Mouse (Mus musculus) thymus, adult 2 months (tissue): ENCODE results near the gene Rab23. TPM values are rescaled to one million over a fixed set of nuclear protein-coding genes. Genes with fewer than 3 reads are reported as not detected.
A peak's percentile ranks its signal among the peaks of the same experiment; 100 is the strongest.

ENCODE experiments used
- DNase-seq: peaks from one replicate; pipeline ENCODE4 v3.0.0; 2021
- H3K27ac ChIP-seq: fragments of 200-500 bp; 2 replicates; pipeline ENCODE4 v1.5.1; 2012; ENCODE audit warnings: low read length, control low read depth; ENCODE audit not compliant: control insufficient read depth, insufficient read depth
- H3K27me3 ChIP-seq: fragments of 200-500 bp; 2 replicates; pipeline ENCODE4 v1.6.1; 2012; ENCODE audit warnings: mild to moderate bottlenecking, low read length, moderate library complexity, mixed read lengths; ENCODE audit not compliant: control insufficient read depth, insufficient read depth
- H3K36me3 ChIP-seq: fragments of 200-500 bp; 2 replicates; pipeline ENCODE4 v1.6.1; 2012; ENCODE audit warnings: mild to moderate bottlenecking, low read length, moderate library complexity; ENCODE audit not compliant: control insufficient read depth, insufficient read depth
- H3K4me1 ChIP-seq: fragments of 200-500 bp; replicated peaks from 2 replicates; pipeline ENCODE4 v1.6.1; 2012; ENCODE audit warnings: low read length; ENCODE audit not compliant: control insufficient read depth, insufficient read depth
- H3K4me3 ChIP-seq: fragments of 200-500 bp; 2 replicates; pipeline ENCODE4 v1.5.1; 2012; ENCODE audit warnings: mild to moderate bottlenecking, low read length, control low read depth, moderate library complexity; ENCODE audit not compliant: control insufficient read depth, insufficient read depth
- CTCF ChIP-seq: fragments of 200-500 bp; IDR thresholded peaks from 2 replicates; pipeline ENCODE4 v1.5.1; 2012; ENCODE audit warnings: mild to moderate bottlenecking, control low read depth, low read length, moderate library complexity, borderline replicate concordance; ENCODE audit not compliant: control insufficient read depth, poor library complexity, insufficient read depth; ENCODE audit errors: extremely low read depth
- POLR2A ChIP-seq: fragments of 200-500 bp; IDR thresholded peaks from 2 replicates; pipeline ENCODE4 v1.6.1; 2012; ENCODE audit warnings: mild to moderate bottlenecking, low read length, control low read depth, moderate library complexity; ENCODE audit not compliant: control insufficient read depth, poor library complexity, insufficient read depth; ENCODE audit errors: extremely low read depth
- WGBS: fragments of 180-500 bp; shearing (Covaris S2); methylation state at CpG from one replicate; pipeline ENCODE4 v1.1.7; 2018; 5-methylcytosine and 5-hydroxymethylcytosine counted together
- polyA plus RNA-seq: library from polyadenylated mRNA; depleted of rRNA; stranded (reverse); fragments of >200 nt; gene quantifications from 2 replicates; pipeline ENCODE4 v1.2.3, GENCODE M21; 2012

Gene Rab23
- polyA plus RNA-seq, 1 experiment = 3.4 TPM

GRCm38 (mm10) chr1:33754965-33755735 lies 35.5 kb downstream of the Rab23 start:
- H3K4me1 ChIP-seq = peaks cover 13% of the 10 kb centered on the region; the same call in 1 of the 2 replicates
- no peak for TF ChIP-seq CTCF
- no peak overlapping the region for H3K27ac ChIP-seq
- no peaks in the 10 kb centered on the region for H3K36me3 ChIP-seq
- H3K27me3 ChIP-seq = no peaks in the 10 kb centered on the region
- H3K4me3 ChIP-seq = no peak overlapping the region
- no peak for DNase-seq
- WGBS = 96% methylated on average over 21 of the region's 21 CpGs

GRCm38 (mm10) chr1:33755799-33756198 lies 36.1 kb downstream of the Rab23 start:
- TF ChIP-seq POLR2A = no peak
- no peak for TF ChIP-seq CTCF
- whole genome bisulfite sequencing = 95% methylated on average over 7 of the region's 7 CpGs
- H3K4me1 ChIP-seq = peaks cover 13% of the 10 kb centered on the region; the same call in 1 of the 2 replicates
- H3K27ac ChIP-seq = no peak overlapping the region
- H3K4me3 ChIP-seq = no peak overlapping the region
- H3K36me3 ChIP-seq = no peaks in the 10 kb centered on the region
- no peak for DNase-seq
- no peaks in the 10 kb centered on the region for H3K27me3 ChIP-seq

GRCm38 (mm10) chr1:33756258-33757032 lies 36.8 kb downstream of the Rab23 start:
- TF ChIP-seq CTCF (no peak), POLR2A (no peak)
- no peaks in the 10 kb centered on the region for H3K36me3 ChIP-seq
- 0 out of 2 replicates have a peak overlapping the region, but pooled peaks have one; percentile 97 for H3K4me3 ChIP-seq
- peaks cover 13% of the 10 kb centered on the region; the same call in 1 of the 2 replicates for H3K4me1 ChIP-seq
- no peak for DNase-seq
- no peak overlapping the region for H3K27ac ChIP-seq
- H3K27me3 ChIP-seq = no peaks in the 10 kb centered on the region
- WGBS = 33% methylated on average over 18 of the region's 18 CpGs

GRCm38 (mm10) chr1:33757033-33757413 lies 37.3 kb downstream of the Rab23 start:
- Histone ChIP-seq H3K36me3 (no peaks in the 10 kb centered on the region), H3K4me3 (peak overlapping the region; percentile 97), H3K4me1 (peaks cover 13% of the 10 kb centered on the region; the same call in 1 of the 2 replicates), H3K27ac (no peak overlapping the region), H3K27me3 (no peaks in the 10 kb centered on the region)
- no peak for TF ChIP-seq POLR2A
- no peak for TF ChIP-seq CTCF
- under 1% methylated on average over 14 of the region's 14 CpGs for WGBS
- DNase-seq = peak; percentile 14

GRCm38 (mm10) chr1:33757491-33758041 lies 37.9 kb downstream of the Rab23 start, which contains the start of gene Bag2:
Gene Bag2, minus strand, starts transcription at chr1:33757795.
- Histone ChIP-seq H3K27me3 (no peaks in the 10 kb centered on the region), H3K4me3 (peak within 1 kb of the TSS; percentile 97), H3K36me3 (no peaks in the 10 kb centered on the region), H3K4me1 (peaks cover 13% of the 10 kb centered on the region; the same call in 1 of the 2 replicates), H3K27ac (no peak within 1 kb of the TSS)
- TF ChIP-seq CTCF = no peak
- TF ChIP-seq POLR2A = 0 out of 2 replicates have a peak, but pooled peaks have one; percentile 15
- peak; percentile 58 for DNase-seq
- WGBS = 2% methylated on average over 60 of the region's 61 CpGs

GRCm38 (mm10) chr1:33758488-33758887 lies 38.8 kb downstream of the Rab23 start:
- Histone ChIP-seq H3K4me1 (peaks cover 13% of the 10 kb centered on the region; the same call in 1 of the 2 replicates), H3K36me3 (no peaks in the 10 kb centered on the region), H3K27ac (no peak overlapping the region), H3K4me3 (no peak overlapping the region), H3K27me3 (no peaks in the 10 kb centered on the region)
- no peak for DNase-seq
- TF ChIP-seq POLR2A (no peak), CTCF (no peak)
- WGBS = 26% methylated on average over 4 of the region's 4 CpGs
